Mouse (Mus musculus) neural tube, embryonic 15.5 days (tissue): Measurements from ENCODE around the gene Pamr1. TPM values are rescaled to one million over a fixed set of nuclear protein-coding genes. Genes with fewer than 3 reads are reported as not detected.

Experiments used
- ATAC-seq: fragments of 200-750 bp; cut with Nextera tagmentation; 2 replicates; pipeline ENCODE4 v1.8.0; 2017; ENCODE audit warnings: mild to moderate bottlenecking, moderate TSS enrichment, moderate library complexity; ENCODE audit not compliant: low FRiP score
- H3K27ac ChIP-seq: fragments of 300-500 bp; sonication (generic); replicated peaks from 2 replicates; pipeline ENCODE4 v1.5.1; 2015; ENCODE audit warnings: mild to moderate bottlenecking, inconsistent platforms
- H3K27me3 ChIP-seq: fragments of 300-500 bp; sonication (generic); replicated peaks from 2 replicates; pipeline ENCODE4 v1.6.1; 2015; ENCODE audit warnings: inconsistent platforms
- H3K36me3 ChIP-seq: fragments of 300-500 bp; sonication (generic); 2 replicates; pipeline ENCODE4 v1.6.1; 2015; ENCODE audit warnings: inconsistent platforms
- H3K4me1 ChIP-seq: fragments of 300-500 bp; sonication (generic); 2 replicates; pipeline ENCODE4 v1.6.1; 2015; ENCODE audit warnings: inconsistent platforms
- H3K4me2 ChIP-seq: fragments of 300-500 bp; sonication (generic); 2 replicates; pipeline ENCODE4 v1.6.1; 2015; ENCODE audit warnings: inconsistent platforms, mild to moderate bottlenecking, moderate library complexity
- H3K4me3 ChIP-seq: fragments of 300-500 bp; sonication (generic); replicated peaks from 2 replicates; pipeline ENCODE4 v1.5.1; 2015; ENCODE audit warnings: mild to moderate bottlenecking, inconsistent platforms
- H3K9ac ChIP-seq: fragments of 300-500 bp; sonication (generic); replicated peaks from 2 replicates; pipeline ENCODE4 v1.6.1; 2015; ENCODE audit warnings: mild to moderate bottlenecking, inconsistent platforms
- H3K9me3 ChIP-seq: fragments of 300-500 bp; sonication (generic); replicated peaks from 2 replicates; pipeline ENCODE4 v1.6.1; 2016; ENCODE audit warnings: inconsistent platforms
- WGBS: fragments of 180-500 bp; shearing (Covaris S2); methylation state at CpG from one replicate; pipeline ENCODE4 v1.1.7; 2015; ENCODE audit warnings: mixed read lengths; 5-methylcytosine and 5-hydroxymethylcytosine counted together
- polyA plus RNA-seq: library from polyadenylated mRNA; unstranded; fragments of >200 nt; fragmentation: Nextera tagmentation; extraction: Ambion mirVana; gene quantifications from 2 replicates; pipeline ENCODE4 v1.2.1, GENCODE M21; 2015

Pamr1 gene
- polyA plus RNA-seq, 1 experiment from 2014 or later = 13.9 TPM

DNA sequence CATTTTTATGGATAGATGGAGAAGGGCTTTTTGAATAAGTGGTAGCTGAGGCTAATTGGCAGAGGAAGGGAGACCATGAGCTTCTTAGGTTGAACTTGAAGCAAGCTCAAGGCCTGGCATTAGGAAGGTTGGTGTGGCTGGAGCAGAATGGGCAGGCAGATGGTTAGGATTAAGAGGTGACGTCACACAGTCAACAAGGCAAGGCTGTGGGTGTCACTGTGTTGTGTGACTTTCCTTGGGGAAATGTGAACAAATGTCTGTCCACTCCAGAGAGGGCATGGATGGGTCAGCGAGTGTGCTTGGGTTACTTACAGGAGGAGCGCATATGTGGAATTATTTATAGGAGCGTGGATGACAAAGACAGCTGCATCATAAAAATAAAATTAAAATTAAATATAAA is 50.7 kb downstream of the Pamr1 start:
- H3K9ac ChIP-seq = no peak overlapping the region
- 88% methylated on average over 4 of the region's 4 CpGs for WGBS
- H3K4me1 ChIP-seq = peaks cover 8% of the 10 kb centered on the region
- no peaks in the 10 kb centered on the region for H3K36me3 ChIP-seq
- no peak overlapping the region for H3K4me2 ChIP-seq
- H3K4me3 ChIP-seq = no peak overlapping the region
- no peak overlapping the region for H3K27ac ChIP-seq
- no peaks in the 10 kb centered on the region for H3K9me3 ChIP-seq
- H3K27me3 ChIP-seq = no peaks in the 10 kb centered on the region
- ATAC-seq = no peak

DNA sequence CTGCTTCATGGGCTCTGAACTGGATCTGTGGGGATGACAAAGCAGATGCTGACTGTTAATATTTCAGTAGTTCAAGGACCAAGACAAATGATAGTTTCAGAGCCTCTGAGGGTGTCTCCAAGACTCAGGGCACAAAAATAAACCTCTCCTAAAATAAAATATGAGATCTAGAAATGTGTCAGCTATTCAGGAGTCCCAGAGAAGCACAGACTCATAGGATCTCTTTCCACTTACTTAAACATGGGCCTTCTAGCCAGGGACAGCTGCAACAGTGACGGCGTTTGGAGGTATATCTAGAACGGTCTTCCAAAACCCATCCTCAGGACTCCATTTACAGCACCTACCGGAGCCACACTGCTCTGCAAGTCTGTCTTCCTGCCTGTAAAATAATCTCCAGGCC is 60.7 kb downstream of the Pamr1 start:
- H3K4me1 ChIP-seq = no peaks in the 10 kb centered on the region
- H3K9me3 ChIP-seq = no peaks in the 10 kb centered on the region
- no peaks in the 10 kb centered on the region for H3K27me3 ChIP-seq
- no peak overlapping the region for H3K9ac ChIP-seq
- no peak overlapping the region for H3K4me2 ChIP-seq
- no peak overlapping the region for H3K4me3 ChIP-seq
- no peak for ATAC-seq
- 94% methylated on average over 4 of the region's 4 CpGs for WGBS
- H3K27ac ChIP-seq = no peak overlapping the region
- no peaks in the 10 kb centered on the region for H3K36me3 ChIP-seq

DNA sequence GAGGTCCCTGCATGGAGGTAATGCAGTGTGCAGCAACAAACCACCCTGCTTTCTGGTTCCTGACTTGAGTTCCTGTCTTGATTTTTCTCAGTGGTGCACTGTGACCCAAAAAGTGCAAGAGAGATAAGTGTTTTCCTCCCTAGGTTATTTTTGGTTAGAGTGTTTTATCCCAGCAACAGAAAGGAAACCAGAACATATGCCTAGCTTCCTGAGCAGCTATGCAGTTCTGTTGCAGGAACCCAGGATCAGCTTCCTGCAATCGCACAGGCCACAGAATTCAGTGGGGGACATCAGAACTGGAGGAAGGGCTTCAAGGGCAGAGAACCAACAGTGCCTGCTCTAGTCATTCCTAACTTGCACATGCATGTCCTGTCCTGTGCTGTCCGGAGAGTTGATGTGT is 66.8 kb downstream of the Pamr1 start:
- H3K4me3 ChIP-seq = no peak overlapping the region
- H3K27me3 ChIP-seq = no peaks in the 10 kb centered on the region
- ATAC-seq = no peak
- no peaks in the 10 kb centered on the region for H3K4me1 ChIP-seq
- H3K9ac ChIP-seq = no peak overlapping the region
- no peak overlapping the region for H3K4me2 ChIP-seq
- 78% methylated on average over 2 of the region's 2 CpGs for WGBS
- H3K27ac ChIP-seq = no peak overlapping the region
- H3K36me3 ChIP-seq = no peaks in the 10 kb centered on the region
- no peaks in the 10 kb centered on the region for H3K9me3 ChIP-seq

DNA sequence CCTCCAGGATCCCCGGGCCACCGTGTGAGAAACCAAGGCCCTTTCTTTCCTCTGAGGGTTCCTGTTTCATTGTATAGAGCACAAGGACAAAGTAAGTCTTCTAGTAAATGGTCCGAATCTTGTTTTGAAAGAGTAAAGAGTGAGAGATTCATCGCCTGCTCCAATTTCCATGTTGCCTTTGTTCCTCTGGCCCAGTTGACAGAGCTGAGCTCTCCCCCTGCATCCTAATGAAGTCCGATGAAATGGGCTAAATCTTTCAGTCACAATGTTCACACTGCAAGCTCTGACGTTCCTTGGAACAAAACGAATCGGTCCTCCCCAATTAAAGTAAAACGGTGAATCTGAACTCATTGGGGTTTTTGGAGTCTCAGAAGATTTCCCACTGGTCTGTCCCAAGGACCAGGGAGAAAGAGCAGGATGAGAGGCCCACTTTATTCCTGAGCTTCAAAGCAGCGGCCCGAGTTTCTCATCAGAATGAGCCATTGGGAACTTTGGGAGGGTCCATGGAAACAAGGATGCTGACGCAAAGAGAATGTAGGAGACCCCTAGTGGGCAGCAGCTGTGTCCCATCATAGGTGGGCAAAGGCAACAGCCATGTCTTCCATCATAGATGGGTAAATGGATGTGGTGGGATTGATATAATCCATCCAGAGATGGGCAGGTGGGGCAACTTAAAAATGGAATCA is 71.1 kb downstream of the Pamr1 start:
- no peaks in the 10 kb centered on the region for H3K9me3 ChIP-seq
- no peak; the same call in 1 of the 2 replicates for ATAC-seq
- peak overlapping the region; percentile 45 for H3K27ac ChIP-seq
- H3K27me3 ChIP-seq = no peaks in the 10 kb centered on the region
- no peak overlapping the region for H3K4me2 ChIP-seq
- H3K4me1 ChIP-seq = no peaks in the 10 kb centered on the region
- no peak overlapping the region for H3K9ac ChIP-seq
- H3K4me3 ChIP-seq = no peak overlapping the region
- H3K36me3 ChIP-seq = no peaks in the 10 kb centered on the region
- WGBS = 40% methylated on average over 12 of the region's 12 CpGs

DNA sequence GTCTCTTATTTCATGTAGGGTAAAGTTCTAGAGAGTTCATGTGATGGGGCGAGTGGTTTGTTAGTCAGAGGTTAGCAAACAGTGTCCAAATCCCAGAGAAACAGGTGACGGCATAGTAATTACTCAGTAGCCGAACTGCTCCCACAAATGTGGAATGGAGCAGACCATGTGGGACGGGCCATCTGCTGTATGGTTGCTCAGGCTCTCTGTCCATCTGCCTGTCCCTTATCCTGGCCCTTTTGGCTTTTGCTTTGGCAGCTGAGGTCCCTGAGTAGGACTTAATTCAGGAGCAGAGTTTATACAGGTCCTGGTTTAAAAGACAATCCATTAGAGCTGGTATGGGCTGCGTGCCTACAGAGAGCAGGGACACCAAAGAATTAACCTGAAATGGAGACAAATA is 72.4 kb downstream of the Pamr1 start:
- Histone ChIP-seq H3K4me1 (no peaks in the 10 kb centered on the region), H3K27me3 (no peaks in the 10 kb centered on the region), H3K36me3 (no peaks in the 10 kb centered on the region), H3K9ac (no peak overlapping the region), H3K27ac (no peak overlapping the region), H3K4me2 (no peak overlapping the region), H3K9me3 (no peaks in the 10 kb centered on the region), H3K4me3 (no peak overlapping the region)
- ATAC-seq = no peak
- WGBS = 85% methylated on average over 5 of the region's 5 CpGs

DNA sequence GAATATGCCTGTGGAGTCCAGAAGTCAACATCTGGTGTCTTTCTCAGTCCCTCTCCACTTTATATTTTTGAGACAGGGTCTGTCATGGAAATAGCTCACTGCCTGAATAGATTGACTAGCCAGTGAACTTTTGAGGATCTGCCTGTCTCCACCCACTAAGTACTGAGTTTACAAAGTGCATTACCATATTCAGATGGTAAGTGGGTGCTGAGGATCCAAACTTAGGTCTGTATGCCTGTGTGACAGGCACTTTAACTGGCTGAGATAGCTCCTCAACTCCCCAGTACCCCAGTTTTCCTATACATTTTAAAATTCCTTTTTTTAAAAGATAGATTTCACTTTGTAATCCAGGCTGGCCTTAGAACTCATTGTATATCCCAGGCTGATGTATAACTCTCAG is 73.1 kb downstream of the Pamr1 start:
- H3K36me3 ChIP-seq = no peaks in the 10 kb centered on the region
- H3K27me3 ChIP-seq = no peaks in the 10 kb centered on the region
- H3K9me3 ChIP-seq = no peaks in the 10 kb centered on the region
- no peak overlapping the region for H3K27ac ChIP-seq
- no peak overlapping the region for H3K4me3 ChIP-seq
- no peak overlapping the region for H3K4me2 ChIP-seq
- H3K9ac ChIP-seq = no peak overlapping the region
- H3K4me1 ChIP-seq = no peaks in the 10 kb centered on the region
- ATAC-seq = no peak

DNA sequence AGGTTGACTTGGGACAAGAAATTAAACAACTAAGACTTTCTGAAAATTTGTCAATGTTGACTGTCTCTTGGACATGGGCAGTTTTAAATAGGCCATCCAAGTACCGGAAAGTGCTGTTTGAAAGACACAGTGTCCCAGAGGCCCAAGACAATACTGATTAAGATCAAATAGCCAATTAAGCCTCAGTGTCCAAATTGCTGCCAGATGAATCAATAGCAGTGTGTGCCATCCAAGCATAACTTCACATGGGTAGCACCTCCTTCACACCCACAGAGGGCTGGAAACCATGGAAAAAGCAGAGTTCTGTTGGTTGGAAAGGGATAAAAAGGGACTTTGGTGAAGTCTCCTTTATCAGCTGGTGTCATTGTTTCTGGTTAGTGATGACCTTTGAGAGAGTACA is 74.7 kb downstream of the Pamr1 start:
- Histone ChIP-seq H3K9ac (no peak overlapping the region), H3K27me3 (no peaks in the 10 kb centered on the region), H3K4me1 (no peaks in the 10 kb centered on the region), H3K27ac (no peak overlapping the region), H3K36me3 (no peaks in the 10 kb centered on the region), H3K4me2 (no peak overlapping the region), H3K4me3 (no peak overlapping the region), H3K9me3 (no peaks in the 10 kb centered on the region)
- no peak for ATAC-seq
- WGBS = 87% methylated on average over 1 of the region's 1 CpGs

DNA sequence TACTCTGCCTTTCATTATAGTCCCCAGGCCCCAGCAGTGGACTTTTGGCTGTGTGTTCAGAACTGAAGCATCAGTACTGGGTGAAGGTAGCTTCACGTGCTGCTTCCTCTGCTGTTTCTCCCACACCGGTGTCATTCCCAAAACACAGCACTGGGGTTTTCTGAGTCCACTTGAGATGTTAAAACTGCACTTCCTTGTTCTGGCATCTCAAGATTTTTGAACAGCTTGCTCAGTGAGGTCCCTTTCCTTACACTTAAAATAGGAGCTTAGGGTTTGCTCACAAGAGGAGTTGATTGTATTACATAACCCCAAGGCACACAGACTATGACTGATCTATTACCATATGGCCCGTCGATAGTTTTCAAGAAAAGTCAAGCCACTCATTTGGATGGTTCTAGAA is 82.5 kb downstream of the Pamr1 start:
- ATAC-seq = no peak
- no peaks in the 10 kb centered on the region for H3K9me3 ChIP-seq
- no peaks in the 10 kb centered on the region for H3K4me1 ChIP-seq
- H3K9ac ChIP-seq = no peak overlapping the region
- H3K27ac ChIP-seq = no peak overlapping the region
- no peaks in the 10 kb centered on the region for H3K27me3 ChIP-seq
- no peak overlapping the region for H3K4me3 ChIP-seq
- no peak overlapping the region for H3K4me2 ChIP-seq
- WGBS = 96% methylated on average over 4 of the region's 4 CpGs
- no peaks in the 10 kb centered on the region for H3K36me3 ChIP-seq

DNA sequence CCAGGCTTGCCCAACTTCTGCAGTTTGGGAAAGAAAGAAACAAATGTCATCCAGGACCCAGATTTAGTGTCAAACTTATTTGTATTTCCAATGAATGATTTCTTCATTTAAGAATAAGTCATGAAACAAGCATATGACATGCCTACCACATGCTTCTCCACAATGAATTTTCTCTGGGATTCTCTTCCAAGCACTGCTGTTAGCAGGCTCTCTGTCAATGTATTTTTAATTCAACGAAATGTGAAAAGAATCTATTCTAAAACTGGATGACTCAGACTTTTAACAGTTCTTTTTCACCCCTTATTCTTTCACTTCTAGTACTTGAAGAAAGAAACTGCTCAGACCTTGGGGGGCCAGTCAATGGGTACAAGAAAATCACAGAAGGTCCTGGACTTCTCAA is 84.2 kb downstream of the Pamr1 start:
- ATAC-seq = no peak
- H3K27ac ChIP-seq = no peak overlapping the region
- WGBS = 88% methylated on average over 1 of the region's 1 CpGs
- no peak overlapping the region for H3K4me3 ChIP-seq
- no peaks in the 10 kb centered on the region for H3K36me3 ChIP-seq
- peaks cover 8% of the 10 kb centered on the region; the same call in 1 of the 2 replicates for H3K4me1 ChIP-seq
- H3K4me2 ChIP-seq = no peak overlapping the region
- H3K9ac ChIP-seq = no peak overlapping the region
- no peaks in the 10 kb centered on the region for H3K27me3 ChIP-seq
- H3K9me3 ChIP-seq = no peaks in the 10 kb centered on the region

DNA sequence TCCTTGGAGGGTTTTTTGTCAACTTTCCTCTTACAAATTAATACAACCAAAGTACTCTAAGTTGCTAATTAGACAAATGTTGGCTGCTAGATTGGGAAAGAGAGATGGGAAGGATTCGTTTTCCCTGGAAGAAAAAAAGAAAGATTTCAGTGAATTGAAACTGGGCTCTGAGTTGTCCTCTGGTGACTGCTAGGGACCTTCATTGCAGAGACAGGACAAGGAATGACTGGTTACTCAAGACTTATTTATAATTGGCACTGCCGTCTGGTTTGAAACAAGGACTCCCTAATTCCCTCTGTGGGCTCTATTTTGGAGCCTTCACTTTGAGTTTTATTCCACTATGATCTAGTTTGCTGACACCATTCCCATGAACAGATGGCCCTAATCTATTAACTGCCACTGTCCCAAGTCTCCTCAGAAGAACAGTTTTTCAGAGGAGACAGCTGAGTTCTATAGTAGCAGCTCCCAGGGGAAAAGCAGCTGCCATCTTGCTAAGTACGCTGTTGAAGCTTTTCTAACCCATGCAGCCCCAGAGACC is 85.8 kb downstream of the Pamr1 start:
- no peak for ATAC-seq
- no peak overlapping the region for H3K27ac ChIP-seq
- H3K27me3 ChIP-seq = no peaks in the 10 kb centered on the region
- H3K36me3 ChIP-seq = no peaks in the 10 kb centered on the region
- H3K4me3 ChIP-seq = no peak overlapping the region
- H3K4me2 ChIP-seq = no peak overlapping the region
- 62% methylated on average over 3 of the region's 3 CpGs for WGBS
- H3K4me1 ChIP-seq = peaks cover 10% of the 10 kb centered on the region; the same call in 1 of the 2 replicates
- H3K9me3 ChIP-seq = no peaks in the 10 kb centered on the region
- no peak overlapping the region for H3K9ac ChIP-seq

DNA sequence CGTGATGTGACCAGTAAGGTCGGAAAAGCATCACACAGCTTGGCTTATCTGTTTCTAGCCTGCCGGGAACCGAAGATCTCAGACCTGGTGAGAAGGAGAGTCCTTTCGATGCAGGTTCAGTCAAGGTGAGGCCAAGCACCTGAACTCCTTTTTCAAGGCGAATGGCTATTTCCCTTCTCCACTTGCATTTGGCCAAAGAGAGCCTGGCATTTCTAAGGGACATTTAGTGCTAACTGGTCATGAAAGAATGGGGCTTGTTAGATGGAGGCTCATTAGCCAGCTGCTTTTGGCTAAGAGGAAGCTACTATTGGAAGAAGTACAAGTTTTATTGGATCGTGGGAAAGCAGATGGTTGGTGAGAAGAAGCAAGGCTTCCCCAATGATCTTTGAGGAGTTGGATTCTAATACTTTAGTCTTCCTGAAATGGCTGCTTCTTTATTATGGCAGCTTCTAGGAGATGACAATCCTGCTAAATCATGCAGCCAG is 86.3 kb downstream of the Pamr1 start:
- Histone ChIP-seq H3K4me1 (peaks cover 10% of the 10 kb centered on the region; the same call in 1 of the 2 replicates), H3K36me3 (no peaks in the 10 kb centered on the region), H3K27ac (no peak overlapping the region), H3K27me3 (no peaks in the 10 kb centered on the region), H3K4me2 (no peak overlapping the region), H3K9me3 (no peaks in the 10 kb centered on the region), H3K4me3 (no peak overlapping the region), H3K9ac (no peak overlapping the region)
- 93% methylated on average over 7 of the region's 7 CpGs for WGBS
- no peak for ATAC-seq

DNA sequence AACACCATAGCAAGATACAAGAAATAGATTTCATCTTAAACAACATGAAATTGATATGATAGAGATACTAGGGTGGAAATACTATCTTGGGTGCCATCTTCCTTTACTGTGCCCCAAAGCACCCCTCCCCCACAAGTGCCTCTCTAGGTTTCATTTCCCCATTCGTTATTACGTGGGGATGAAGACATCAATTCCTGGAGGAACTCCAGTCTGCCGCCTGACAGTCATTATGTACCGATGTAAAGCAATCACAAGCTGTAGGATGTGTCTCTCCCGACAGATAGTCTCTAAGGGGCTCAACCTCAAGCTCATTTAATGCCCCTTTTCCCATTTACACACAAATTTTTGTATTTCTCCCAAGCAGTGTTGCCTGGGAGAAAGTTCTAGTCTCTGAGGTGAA is 88.3 kb downstream of the Pamr1 start:
- Histone ChIP-seq H3K36me3 (no peaks in the 10 kb centered on the region), H3K27ac (no peak overlapping the region), H3K9me3 (no peaks in the 10 kb centered on the region), H3K9ac (no peak overlapping the region), H3K4me1 (peaks cover 10% of the 10 kb centered on the region; the same call in 1 of the 2 replicates), H3K4me2 (no peak overlapping the region), H3K4me3 (no peak overlapping the region), H3K27me3 (no peaks in the 10 kb centered on the region)
- WGBS = 19% methylated on average over 5 of the region's 5 CpGs
- ATAC-seq = no peak
